Mouse (Mus musculus) monocyte, adult 2 months (primary cell): ENCODE results near the gene Kiss1r.

Source experiments
- DNase-seq, 2 experiments: peaks; one replicate each; pipeline ENCODE4 v3.0.0; 2022; ENCODE audit warnings: low spot score in 2 of 2, low read depth in 1 of 2

Gene Kiss1r

DNA sequence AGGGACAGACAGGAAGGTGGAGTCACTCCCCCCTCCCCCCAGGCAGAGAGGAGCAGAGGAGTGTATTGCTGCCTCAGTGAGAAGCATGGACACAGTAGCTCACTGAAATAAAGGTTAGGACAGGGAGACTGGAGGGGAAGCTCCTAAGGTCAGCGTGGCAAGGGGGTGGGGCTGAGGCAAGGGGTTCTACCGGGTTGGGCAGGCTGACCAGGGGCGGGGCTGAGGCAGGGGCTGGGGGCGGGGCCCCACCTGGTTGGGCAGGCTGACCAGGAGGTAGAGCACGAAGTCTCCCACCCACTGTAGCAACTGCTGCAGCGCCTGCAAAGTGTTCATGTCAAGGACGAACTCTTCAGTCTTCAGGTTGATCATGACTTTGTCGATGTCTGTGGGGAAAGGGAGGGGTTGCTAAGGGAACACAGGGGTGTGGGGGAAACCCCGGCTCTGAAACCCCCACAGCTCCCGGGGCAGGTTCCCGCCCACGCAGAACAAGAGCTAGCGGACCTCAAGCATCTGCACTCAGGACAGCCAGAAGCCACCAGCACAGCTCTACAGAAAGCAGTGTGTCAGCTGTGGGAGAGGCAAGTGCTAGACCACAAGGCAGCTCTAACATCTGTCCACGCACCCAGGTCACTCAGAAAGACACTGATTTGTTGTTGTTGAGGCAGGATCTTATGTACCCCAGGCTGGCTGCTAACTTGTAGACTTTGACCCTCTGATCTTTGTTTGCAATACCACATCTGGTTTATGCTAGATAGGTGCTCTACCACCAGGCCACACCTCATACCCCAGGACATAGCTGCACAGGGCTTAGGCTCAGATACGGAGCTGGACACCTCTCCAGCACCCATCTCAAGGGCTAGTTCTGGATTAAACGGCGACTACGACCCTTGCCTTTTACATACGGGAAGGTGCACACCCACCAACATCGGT, 19.2 kb upstream of the Kiss1r start:
- DNase-seq = no peak

DNA sequence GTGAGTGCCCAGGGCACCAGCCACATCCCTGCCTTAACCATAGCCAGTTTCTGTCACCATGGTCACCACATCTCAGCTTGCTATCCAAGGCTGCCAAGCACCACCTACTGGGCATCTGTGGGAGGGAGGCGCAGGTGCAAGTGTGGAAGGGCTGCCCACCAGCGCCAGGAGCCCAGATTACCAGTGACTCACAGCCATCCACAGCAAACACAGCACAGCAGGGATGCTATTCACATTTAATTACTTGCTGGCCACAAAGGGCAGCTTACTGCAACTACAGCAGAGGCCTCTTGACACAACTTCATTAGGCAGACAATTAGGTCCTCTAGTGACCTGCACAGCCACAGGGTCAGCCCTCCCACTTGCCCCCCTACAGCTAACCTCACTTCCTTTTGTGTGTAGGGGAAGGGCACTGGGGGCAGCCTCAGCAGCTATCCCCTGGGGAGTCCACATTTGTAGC, 15.8 kb upstream of the Kiss1r start:
- DNase-seq = no peak

DNA sequence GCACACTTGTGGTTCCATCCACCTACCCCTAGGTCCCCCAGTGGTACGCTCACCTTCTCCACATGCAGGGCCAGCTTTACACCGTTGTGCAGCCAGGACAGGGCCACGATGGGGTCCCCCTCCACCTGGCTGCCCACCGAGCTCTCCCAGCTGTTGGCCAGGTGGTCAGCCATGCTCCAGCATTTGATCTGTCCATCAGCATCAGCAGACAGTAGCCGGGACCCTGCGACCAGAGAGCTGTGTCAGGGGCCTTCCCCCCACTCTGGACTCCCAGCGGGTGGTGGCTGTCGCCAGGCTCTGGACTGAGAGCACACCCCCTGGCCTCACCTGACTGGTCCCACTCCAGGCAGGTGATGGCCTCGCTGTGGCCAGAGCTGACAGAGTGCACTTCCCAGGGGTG, 10.1 kb upstream of the Kiss1r start:
- no peak for DNase-seq

DNA sequence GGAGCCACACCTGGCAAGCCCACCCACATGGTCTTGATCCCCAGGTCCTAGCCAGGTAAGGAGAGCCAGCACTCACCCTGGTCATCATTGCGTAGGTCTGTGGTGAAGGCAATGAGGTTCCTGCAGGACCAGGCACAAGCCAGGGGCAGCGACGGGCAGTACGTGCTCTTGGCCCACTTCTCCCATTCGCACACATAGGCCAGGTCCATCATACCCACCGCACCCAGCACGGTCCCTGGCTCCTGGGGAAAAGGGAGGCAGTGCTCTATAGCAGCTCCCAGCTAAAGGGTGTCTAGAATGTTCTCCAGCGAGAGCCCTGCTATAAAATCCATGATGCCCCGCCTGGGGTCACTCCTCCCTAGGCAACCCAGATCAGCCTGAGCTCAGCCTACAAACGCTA, 9.4 kb upstream of the Kiss1r start:
- DNase-seq = no peak

DNA sequence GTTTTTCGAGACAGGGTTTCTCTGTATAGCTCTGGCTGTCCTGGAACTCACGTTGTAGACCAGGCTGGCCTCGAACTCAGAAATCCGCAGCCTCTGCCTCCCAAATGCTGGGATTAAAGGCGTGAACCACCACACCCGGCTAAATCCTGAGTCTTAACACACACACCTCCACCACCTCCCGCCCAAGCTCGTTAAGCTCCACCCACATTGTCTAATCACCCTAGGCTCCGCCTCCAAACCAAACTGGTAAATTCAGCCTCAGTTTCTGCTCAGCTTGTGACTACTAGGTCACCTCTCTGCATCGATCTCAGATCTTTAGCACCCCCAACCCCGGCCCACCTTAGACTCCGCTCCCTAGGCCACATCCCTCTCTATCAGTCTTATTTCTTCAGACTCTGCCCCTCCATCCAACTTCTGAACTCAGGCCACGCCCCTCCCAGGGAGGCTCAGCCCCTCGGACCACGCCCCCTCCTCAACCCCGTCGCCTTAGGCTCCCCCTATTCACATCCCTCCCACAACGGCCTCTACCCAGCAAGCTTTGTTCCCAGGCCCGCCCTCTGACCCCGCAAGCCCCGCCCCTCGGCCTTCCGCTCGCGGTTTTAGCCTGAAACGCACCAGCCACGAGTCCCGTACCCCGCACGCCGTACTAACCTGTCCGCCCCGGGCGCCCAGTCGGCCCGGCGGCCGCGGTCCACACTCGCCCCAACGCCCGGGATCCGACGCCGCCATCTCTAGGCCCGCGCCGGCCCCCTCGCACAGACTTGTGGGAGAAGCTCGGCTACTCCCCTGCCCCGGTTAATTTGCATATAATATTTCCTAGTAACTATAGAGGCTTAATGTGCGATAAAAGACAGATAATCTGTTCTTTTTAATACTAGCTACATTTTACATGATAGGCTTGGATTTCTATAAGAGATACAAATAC, 8.3 kb upstream of the Kiss1r start, which contains the start of gene Med16:
TSS of gene Med16 (minus strand) at position 757 of the 925 bp plus-strand sequence.
- DNase-seq = peak; percentile 93 to 97

DNA sequence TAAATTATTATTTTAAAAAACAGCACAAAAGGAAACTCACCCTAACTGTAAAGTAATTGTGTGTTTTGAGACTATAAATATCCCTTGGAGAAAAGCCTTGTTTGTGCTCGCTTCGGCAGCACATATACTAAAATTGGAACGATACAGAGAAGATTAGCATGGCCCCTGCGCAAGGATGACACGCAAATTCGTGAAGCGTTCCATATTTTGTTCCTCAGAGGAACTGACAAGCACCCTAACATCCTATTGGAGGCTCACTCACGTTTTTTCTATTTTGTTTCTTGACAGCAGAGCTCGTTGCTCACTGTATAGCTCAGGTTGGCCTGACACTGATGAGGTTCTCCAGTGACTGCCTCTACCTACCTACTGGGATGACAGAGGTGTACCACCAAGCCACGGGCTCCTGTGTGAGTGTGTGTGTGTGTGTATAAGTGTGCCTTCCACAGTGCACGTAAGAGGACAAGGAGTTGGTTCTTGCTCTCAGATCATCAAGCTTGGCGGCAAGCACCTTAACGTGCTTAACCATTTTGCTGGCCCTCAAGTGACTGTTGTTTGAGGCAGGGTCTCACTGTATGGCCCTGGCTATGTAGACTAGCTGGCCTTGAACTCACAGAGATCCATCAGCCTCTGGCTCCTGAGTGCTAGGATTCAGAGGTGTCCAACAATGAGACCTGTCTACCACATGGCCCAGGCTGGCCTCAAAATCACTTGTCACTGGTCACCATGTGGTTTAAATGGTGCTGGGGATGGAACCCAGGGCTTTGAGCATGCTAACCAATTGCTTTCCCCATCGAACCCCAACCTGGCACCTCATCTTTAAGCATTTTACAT, 7.5 kb upstream of the Kiss1r start:
- DNase-seq = peak in 1 of 2 experiments; percentile 41

DNA sequence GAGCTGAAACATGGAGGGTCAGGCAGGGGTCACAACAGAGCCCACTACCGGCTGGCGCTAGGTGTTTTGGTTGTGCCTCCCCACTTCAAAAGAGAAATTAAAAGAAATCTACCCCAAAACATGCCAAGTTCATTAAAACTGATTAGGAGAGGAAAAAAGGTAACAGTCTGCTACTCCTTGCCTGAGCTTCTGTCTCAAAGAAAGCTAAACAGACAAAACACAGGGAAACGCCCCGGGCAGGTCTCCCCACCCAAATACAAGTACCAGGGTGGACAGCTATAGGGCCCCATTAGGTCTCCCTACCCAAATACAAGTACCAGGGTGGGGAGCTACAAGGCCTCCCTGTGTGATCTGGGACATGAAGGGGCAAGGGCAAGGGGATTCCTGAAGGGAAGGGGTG, 6.2 kb upstream of the Kiss1r start, which contains the start of gene Gm26602:
TSS of gene Gm26602 (plus strand) at position 301 of the 400 bp plus-strand sequence.
- no peak for DNase-seq

DNA sequence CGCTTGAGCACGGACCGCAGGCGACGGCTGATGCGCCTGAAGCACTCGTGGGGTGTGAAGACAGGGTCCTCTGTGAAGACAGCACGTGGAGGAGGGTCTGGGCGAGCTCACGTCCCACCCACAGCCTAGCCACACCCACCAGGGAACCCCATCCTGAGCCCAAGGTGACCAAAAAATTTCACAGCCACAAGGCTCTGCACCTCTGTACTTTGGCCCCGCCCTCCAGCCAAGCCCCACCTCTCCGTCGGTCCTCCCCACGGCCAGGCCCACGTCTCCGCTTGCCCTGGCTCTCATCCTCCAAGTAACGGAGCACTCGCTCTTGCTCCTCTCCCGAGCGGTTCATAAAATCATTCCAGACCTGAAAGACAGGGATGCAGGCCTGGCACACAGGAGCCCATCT, 4.4 kb upstream of the Kiss1r start:
- no peak for DNase-seq

DNA sequence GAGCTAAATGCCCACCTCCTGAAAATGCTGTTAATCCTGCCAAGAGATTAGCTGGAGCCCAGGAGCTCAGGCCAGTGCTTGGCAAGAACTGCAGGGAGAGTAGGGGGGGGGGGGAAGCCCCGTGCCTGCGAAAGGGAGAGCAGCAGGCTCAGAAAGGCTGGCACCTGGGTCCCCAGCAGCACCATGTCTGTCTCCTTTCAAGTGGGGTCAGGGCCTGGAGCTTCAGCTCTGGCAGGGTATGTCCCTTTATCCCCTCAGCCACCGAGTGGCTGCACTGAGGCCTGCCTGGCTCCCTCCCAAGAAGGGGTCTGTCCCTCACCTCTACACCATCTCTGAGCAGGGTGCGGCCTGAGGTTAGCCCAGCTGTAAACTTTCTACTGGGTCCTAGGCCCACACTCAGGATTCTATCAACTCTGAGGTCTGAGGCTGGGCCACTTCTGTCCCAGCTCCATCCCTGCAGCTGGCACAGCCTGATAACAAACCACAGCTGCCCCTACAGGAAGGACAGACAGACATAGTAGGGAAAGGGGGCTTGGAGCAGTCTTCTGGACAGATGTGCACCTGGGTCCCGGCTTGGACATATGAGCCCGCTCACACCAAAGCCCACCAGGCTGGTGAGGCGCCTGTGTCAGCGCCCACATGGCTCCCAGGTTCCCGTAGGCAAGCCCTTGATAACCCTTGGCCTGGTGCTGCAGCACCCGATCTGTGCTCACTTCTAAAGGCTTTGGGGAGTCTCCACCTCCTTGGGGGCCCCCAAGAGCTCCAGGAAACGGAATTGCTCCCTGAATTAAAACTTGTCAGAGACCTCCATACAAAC, 2.4 kb upstream of the Kiss1r start:
- no peak for DNase-seq

DNA sequence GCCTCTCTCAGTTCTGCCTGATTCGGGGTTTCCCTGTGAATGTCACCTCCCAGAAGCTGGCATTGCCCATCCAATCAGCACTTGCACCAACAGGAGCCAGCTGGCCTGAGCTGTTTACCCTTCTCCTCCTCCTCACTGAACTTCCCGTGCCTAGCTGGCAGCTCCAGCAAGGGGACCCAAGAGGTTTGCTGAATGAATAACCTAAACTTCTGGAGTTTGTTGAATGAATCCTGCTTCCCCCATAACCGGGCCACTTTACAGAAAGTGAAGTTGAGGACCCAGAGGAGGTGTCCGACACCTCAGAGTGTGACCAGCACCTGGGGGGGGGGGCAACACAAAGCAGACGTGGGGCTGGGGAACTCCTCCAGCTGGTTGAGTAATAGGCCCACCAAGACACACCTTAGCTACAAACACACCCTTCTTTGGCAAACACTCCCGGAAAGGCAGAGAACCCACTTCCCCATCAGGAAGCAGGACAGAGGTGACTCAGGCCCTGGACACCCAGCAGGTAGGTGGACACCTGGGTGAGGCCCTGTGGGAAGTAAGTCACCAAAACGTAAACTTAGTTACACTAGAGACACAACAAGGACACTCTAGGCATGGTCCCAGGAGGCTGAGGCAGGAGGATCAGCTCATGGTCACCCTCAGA, 1.7 kb upstream of the Kiss1r start:
- DNase-seq = no peak

DNA sequence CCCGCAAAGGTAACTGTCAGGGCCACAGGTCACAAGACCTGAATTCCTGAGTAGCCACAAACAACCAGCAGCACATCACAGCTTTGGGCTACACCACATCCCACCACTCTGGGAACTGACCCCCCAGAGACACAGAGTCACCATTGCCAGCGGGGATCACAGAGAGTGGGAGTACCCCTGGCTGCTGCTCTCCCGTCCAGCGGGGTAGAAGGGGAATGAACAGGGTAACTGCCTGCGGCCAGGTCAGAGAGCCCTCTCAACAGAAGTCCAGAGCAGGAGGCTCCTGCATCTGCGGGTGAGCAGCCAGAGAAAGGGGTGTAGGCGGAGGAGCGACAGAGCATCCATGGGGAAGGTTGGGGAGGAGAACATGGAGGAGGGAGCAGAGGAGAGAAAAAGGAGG, 690 bp upstream of the Kiss1r start:
- DNase-seq = no peak

DNA sequence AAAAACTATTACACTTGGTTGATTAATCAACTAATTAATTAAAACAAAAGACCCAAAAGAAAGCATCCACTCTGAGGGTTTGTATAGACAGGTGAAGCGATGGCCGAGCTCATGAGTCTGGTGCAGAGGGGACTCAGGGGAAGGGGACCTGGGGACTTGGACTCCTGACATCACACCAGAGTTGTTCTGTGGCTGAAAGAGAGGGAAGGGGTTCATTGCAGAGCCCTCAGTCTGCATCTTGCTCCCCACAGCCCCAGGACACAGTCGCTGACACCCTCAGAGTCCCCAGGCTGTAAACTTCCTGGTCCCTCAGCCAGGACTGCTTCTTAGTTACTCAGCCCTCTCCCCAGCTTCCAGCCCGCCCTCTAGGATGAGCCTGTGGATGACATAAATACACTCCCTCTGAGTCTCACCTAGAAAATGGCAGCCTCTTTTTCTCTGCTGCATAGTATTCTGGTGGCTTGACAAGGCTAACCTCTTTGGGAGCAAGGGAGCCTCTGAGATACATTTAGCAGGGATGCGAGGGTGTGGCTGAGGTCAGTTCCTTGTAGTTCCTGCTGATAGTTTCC, 845 bp downstream of the Kiss1r start:
- DNase-seq = no peak

DNA sequence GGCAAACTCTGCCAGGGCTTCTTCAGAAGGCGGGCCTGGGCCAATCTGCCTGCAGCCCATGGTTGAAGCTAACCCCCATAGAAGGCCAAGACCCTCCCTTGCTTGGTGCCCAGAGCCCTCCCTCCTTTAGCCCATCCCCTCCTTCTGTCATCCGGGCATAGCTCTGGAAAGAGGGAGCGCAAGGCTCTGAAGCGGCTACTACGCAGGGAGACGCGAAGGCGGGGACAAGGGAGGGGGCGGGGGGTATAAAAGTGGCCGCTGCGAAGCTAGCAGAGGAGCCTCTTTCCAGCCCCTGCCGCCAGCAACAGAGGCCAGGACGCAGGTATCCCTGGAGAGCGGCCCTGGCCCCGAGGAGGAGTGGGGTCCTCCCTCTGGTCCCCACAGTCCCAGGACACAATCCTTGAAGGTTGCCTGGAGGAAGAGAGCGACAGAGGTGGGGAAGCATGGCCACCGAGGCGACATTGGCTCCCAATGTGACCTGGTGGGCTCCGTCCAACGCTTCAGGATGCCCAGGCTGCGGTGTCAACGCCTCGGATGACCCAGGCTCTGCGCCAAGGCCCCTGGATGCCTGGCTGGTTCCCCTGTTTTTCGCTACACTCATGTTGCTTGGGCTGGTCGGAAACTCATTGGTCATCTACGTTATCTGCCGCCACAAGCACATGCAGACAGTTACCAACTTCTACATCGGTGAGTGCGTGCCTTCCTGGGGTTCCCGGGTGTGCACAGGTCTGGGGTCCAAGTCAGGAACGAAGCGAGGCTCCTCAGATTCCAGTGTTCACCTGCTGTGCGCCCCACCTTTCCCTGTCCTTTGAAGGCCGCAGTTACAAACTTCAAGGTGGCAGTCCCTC, 1.7 kb downstream of the Kiss1r start:
- DNase-seq = no peak

DNA sequence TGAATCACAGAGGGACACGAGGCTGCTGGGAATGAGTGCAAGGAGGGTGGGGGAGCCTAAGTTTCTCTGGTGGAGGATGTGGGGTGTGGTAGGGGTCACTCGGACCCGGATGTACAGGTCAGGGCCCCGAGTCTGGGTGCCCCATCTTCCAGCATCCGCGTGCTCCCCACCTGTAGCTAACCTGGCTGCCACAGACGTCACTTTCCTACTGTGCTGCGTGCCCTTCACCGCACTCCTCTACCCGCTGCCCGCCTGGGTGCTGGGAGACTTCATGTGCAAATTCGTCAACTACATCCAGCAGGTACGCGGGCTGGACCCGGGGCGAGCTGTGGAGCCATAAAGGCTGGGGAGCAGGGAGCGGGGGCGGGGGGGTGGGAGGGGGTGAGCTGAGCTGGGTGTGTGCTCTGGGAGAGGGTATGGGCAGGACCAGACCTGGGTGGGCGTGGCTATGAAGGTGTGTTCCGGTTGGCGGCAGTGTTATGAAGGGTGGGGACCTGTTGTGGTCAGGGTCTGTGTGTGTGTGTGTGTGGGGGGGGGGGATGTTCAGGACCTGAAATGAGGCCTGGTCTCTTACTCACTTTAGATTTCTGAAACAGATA, 2.6 kb downstream of the Kiss1r start:
- DNase-seq = no peak

DNA sequence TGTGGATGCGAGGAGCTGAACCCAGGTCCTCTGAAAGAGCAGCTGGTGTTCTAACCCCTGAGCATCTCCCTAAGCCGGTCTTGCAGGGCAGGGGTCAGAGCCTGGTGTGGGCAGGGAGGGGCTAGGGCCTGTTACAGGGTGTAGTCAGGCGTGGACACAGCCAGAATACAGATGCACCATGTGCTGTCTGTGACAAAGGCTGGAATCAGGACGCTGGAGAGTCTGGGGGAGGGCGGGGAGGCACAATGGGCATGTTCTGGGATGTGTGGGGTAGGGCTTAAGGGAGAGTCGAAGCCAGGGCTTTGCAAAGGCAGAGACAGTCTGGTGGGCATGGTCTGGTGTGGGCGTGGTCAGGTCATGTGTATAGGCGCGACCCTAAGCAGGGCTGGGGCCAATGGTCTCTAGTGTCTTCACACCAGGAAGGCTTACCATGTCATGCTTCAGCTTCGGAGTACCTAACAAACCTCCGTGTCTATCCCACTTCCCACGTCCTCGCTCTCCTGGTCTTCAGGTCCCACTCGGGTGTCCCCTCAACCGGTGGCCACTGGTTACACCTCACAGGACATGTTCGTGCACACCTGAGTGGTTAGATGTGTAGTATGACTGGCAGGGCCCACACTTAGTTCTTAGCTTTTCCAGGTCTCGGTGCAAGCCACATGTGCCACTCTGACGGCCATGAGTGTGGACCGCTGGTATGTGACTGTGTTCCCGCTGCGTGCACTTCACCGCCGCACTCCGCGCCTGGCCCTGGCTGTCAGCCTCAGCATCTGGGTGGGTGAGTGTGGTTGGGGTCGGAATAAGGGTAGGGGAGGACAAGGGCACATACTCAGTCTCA, 3.5 kb downstream of the Kiss1r start:
- no peak for DNase-seq

DNA sequence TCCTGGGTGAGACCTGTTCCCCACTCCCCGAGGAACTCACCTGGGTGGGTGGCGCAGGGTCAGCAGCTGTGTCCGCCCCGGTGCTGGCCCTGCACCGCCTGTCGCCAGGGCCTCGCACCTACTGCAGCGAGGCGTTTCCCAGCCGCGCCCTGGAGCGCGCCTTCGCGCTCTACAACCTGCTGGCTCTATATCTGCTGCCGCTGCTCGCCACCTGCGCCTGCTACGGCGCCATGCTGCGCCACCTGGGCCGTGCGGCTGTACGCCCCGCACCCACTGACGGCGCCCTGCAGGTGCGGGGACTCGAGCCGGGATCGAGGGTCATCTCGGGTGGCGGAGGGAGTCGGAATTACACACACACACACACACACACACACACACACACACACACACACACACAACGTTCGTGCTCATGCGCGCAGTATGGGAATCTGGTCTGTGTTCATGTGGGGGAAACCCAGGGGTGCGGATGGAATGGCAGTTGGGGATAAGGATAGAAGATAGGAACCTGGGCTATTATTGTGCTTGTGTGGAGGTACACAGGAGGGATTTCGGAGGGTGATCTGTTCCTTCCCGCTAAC, 4.3 kb downstream of the Kiss1r start, which contains the start of gene R3hdm4:
TSS of gene R3hdm4 (minus strand) at position 251 of the 578 bp plus-strand sequence.
- no peak for DNase-seq
